Mouse (Mus musculus) embryonic facial prominence, embryonic 14.5 days (tissue): Measurements from ENCODE around the gene Elp5. TPM values are rescaled to one million over a fixed set of nuclear protein-coding genes. Genes with fewer than 3 reads are reported as not detected.
A peak's percentile ranks its signal among the peaks of the same experiment; 100 is the strongest.
"Not testable (repeated sequence)": the region's sequence is repeated elsewhere in the genome, so short reads cannot be mapped to it uniquely, and the experiment has no call there.

Experiments
- ATAC-seq: fragments of 200-750 bp; cut with Nextera tagmentation; 2 replicates; pipeline ENCODE4 v1.8.0; 2017; ENCODE audit warnings: low read depth, moderate number of reproducible peaks, moderate TSS enrichment
- DNase-seq: peaks from one replicate; pipeline ENCODE4 v3.0.0-alpha.2; 2015; ENCODE audit warnings: low spot score
- H3K27ac ChIP-seq: fragments of 300-500 bp; sonication (generic); replicated peaks from 2 replicates; pipeline ENCODE4 v1.5.1; 2014; ENCODE audit warnings: low read depth, mild to moderate bottlenecking, low read length, moderate library complexity
- H3K27me3 ChIP-seq: fragments of 300-500 bp; sonication (generic); replicated peaks from 2 replicates; pipeline ENCODE4 v1.6.1; 2014; ENCODE audit warnings: low read length; ENCODE audit not compliant: control insufficient read depth, insufficient read depth
- H3K36me3 ChIP-seq: fragments of 300-500 bp; sonication (generic); 2 replicates; pipeline ENCODE4 v1.6.1; 2014; ENCODE audit warnings: low read length, mixed read lengths; ENCODE audit not compliant: control insufficient read depth, insufficient read depth
- H3K4me1 ChIP-seq: fragments of 300-500 bp; sonication (generic); 2 replicates; pipeline ENCODE4 v1.6.1; 2014; ENCODE audit warnings: antibody characterized with exemption, low read length; ENCODE audit not compliant: control insufficient read depth, insufficient read depth
- H3K4me2 ChIP-seq: fragments of 300-500 bp; sonication (generic); 2 replicates; pipeline ENCODE4 v1.6.1; 2014; ENCODE audit warnings: low read depth, mild to moderate bottlenecking, low read length, moderate library complexity, mixed read lengths
- H3K4me3 ChIP-seq: fragments of 300-500 bp; sonication (generic); 2 replicates; pipeline ENCODE4 v1.5.1; 2014; ENCODE audit warnings: low read depth, mild to moderate bottlenecking, low read length
- H3K9ac ChIP-seq: fragments of 300-500 bp; sonication (generic); 2 replicates; pipeline ENCODE4 v1.6.1; 2014; ENCODE audit warnings: low read depth, mild to moderate bottlenecking, low read length, moderate library complexity, mixed read lengths
- H3K9me3 ChIP-seq: fragments of 300-500 bp; sonication (generic); 2 replicates; pipeline ENCODE4 v1.6.1; 2016; ENCODE audit warnings: low read length; ENCODE audit not compliant: control insufficient read depth
- WGBS: fragments of 180-500 bp; shearing (Covaris S2); extraction: QIAGEN DNeasy Blood & Tissue Kit; methylation state at CpG from one replicate; pipeline ENCODE4 v1.1.7; 2014; 5-methylcytosine and 5-hydroxymethylcytosine counted together
- polyA plus RNA-seq: library from polyadenylated mRNA; unstranded; fragments of >200 nt; fragmentation: Nextera tagmentation; extraction: Ambion mirVana; gene quantifications from 2 replicates; pipeline ENCODE4 v1.2.1, GENCODE M21; 2014

Elp5 gene
- polyA plus RNA-seq, 1 experiment from 2014 or later, result 109 TPM

- no peak for DNase-seq
- no peak for ATAC-seq
- peaks cover 35% of the 10 kb centered on the region for H3K4me1 ChIP-seq
- peak overlapping the region; percentile 85 for H3K9ac ChIP-seq
- 35% methylated on average over 7 of the region's 7 CpGs for WGBS
- H3K27me3 ChIP-seq, result no peaks in the 10 kb centered on the region
- H3K27ac ChIP-seq, result peak overlapping the region; percentile 82
- H3K36me3 ChIP-seq, result peaks cover 21% of the 10 kb centered on the region
- H3K9me3 ChIP-seq, result no peaks in the 10 kb centered on the region
- peak overlapping the region; percentile 85 for H3K4me2 ChIP-seq
- peak overlapping the region; percentile 69; the same call in 1 of the 2 replicates for H3K4me3 ChIP-seq
Observed at GRCm38 (mm10) chr11:70017199-70017767, 35.0 kb upstream of the Elp5 start.

- Histone ChIP-seq H3K9ac (peak within 1 kb of the TSS; percentile 85), H3K4me3 (peak within 1 kb of the TSS; percentile 69), H3K4me2 (peak within 1 kb of the TSS; percentile 85), H3K4me1 (peaks cover 35% of the 10 kb centered on the region), H3K27me3 (no peaks in the 10 kb centered on the region), H3K27ac (peak within 1 kb of the TSS; percentile 82), H3K36me3 (peaks cover 28% of the 10 kb centered on the region), H3K9me3 (no peaks in the 10 kb centered on the region)
- ATAC-seq, result no peak
- DNase-seq, result no peak
- WGBS, result 64% methylated on average over 3 of the region's 3 CpGs
Observed at GRCm38 (mm10) chr11:70016669-70017068, 34.4 kb upstream of the Elp5 start, which contains the start of gene Dlg4. TSS of gene Dlg4 (plus strand) at chr11:70016942.

DNA sequence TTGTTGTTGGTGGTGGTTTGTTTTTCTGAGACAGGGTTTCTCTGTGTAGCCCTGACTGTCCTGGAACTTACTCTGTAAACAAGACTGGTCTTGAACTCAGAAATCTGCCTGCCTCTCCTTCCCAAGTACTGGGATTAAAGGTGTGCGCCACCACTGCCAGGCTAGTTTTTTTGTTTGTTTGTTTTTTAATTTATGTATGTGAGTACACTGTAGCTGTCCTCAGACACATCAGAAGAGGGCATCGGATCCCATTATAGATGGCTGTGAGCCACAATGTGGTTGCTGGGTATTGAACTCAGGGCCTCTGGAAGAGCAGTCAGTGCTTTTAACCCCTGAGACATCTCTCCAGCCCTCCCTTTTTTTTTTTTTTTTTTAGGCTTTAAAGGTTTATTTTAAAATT is 33.9 kb upstream of the Elp5 start:
- Histone ChIP-seq H3K36me3 (peaks cover 32% of the 10 kb centered on the region), H3K4me1 (peaks cover 35% of the 10 kb centered on the region)
- H3K4me2 ChIP-seq, DNase-seq, ATAC-seq, H3K27me3 ChIP-seq, H3K4me3 ChIP-seq, H3K9me3 ChIP-seq, H3K9ac ChIP-seq, H3K27ac ChIP-seq: not testable (repeated sequence)
- 68% methylated on average over 2 of the region's 2 CpGs for WGBS

DNA sequence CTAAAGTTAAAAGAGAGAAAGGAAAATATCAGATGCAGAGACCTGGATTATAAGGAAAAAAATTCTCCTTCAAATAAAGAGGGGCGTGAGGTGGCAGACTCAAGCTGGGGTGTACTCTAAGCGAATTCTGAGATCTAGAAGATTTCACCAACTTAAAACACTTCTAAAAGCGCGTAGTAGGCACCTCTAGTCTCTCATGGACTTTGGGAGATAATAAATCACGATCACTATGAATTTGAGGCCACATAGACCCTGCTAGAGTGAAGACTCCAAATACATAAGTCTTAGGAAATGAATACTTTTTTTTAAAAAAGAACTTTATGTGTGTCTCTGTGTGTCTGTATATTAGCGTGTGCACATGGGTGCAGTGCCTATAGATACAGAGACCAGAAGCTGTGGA is 33.4 kb upstream of the Elp5 start:
- H3K27ac ChIP-seq, result no peak overlapping the region
- WGBS, result 69% methylated on average over 6 of the region's 6 CpGs
- ATAC-seq (no peak), DNase-seq (no peak)
- H3K9me3 ChIP-seq, result no peaks in the 10 kb centered on the region
- peak overlapping the region; percentile 56; the same call in 1 of the 2 replicates for H3K4me3 ChIP-seq
- peaks cover 33% of the 10 kb centered on the region for H3K4me1 ChIP-seq
- peak overlapping the region; percentile 79; the same call in 1 of the 2 replicates for H3K9ac ChIP-seq
- peak overlapping the region; percentile 75 for H3K4me2 ChIP-seq
- H3K36me3 ChIP-seq, result peaks cover 38% of the 10 kb centered on the region
- H3K27me3 ChIP-seq, result no peaks in the 10 kb centered on the region

DNA sequence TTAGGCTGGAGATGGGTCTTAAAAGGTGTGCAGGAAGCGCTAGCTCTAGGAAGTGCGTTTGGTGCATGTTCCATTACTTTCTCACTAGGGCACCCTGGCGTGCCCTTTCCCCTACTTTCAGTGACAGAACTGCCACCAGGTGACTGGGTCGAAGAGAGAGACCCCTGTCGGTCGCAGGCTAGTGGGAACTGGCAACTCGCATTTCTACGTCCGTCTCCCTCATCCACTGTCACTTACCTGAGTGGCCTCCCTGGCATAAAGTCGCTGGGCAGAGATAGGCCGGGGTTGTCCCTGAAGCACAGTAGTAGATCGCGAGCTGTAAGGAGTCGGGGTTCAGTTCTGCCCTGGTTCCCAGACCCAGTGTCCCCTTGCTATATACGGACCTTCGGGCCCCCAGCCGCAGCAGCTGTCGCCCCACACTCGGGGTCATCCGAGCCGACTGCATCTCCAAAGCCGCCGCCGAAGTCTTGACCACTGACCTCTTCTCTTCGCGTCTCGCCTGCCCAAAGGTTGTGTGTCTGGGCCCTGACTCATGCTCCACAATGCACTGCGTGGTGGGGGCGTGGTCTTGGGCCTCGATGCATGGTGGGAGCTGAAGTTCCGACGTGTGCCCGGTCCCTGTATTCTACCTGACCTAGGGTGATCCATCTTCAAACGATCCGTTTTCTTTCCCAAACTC is 32.7 kb upstream of the Elp5 start, which contains the start of gene Acadvl:
Gene Acadvl (minus strand): TSS at position 532 of the 679 bp plus-strand sequence.
- H3K4me1 ChIP-seq, result peaks cover 27% of the 10 kb centered on the region
- H3K4me3 ChIP-seq, result peak within 1 kb of the TSS; percentile 56
- H3K27me3 ChIP-seq, result no peaks in the 10 kb centered on the region
- peak; percentile 93 for DNase-seq
- H3K9me3 ChIP-seq, result no peaks in the 10 kb centered on the region
- H3K9ac ChIP-seq, result peak within 1 kb of the TSS; percentile 79
- WGBS, result under 1% methylated on average over 32 of the region's 35 CpGs
- peak within 1 kb of the TSS; percentile 71 for H3K27ac ChIP-seq
- peak; percentile 87 for ATAC-seq
- H3K36me3 ChIP-seq, result peaks cover 44% of the 10 kb centered on the region
- peak within 1 kb of the TSS; percentile 75 for H3K4me2 ChIP-seq

GRCm38 (mm10) chr11:70014051-70014450 is 31.7 kb upstream of the Elp5 start:
- DNase-seq (no peak), ATAC-seq (no peak)
- WGBS, result 58% methylated on average over 5 of the region's 5 CpGs
- peaks cover 24% of the 10 kb centered on the region for H3K4me1 ChIP-seq
- peak overlapping the region; percentile 79; the same call in 1 of the 2 replicates for H3K9ac ChIP-seq
- no peak overlapping the region for H3K27ac ChIP-seq
- no peaks in the 10 kb centered on the region for H3K27me3 ChIP-seq
- peaks cover 54% of the 10 kb centered on the region for H3K36me3 ChIP-seq
- H3K9me3 ChIP-seq, result no peaks in the 10 kb centered on the region
- peak overlapping the region; percentile 75; the same call in 1 of the 2 replicates for H3K4me2 ChIP-seq
- H3K4me3 ChIP-seq, result no peak overlapping the region

DNA sequence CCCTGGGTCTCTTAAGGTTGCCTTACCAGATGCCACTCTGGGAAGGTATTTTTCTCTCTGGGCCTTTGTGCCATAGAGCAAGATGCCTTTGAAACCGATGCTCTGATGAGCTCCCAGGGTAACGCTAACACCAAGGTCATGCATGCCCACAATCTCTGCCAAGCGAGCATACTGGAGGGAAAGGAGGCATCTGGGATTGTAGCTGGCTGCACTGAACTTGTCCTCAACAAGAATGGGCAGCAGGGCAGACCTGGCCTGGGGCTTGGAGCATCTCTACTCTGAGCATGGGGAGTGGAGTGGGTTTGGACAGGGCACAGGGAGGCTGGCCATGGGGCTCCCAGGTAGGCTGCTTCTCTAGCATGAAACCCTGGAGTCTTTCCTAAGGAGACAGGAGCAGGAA is 31.1 kb upstream of the Elp5 start:
- no peaks in the 10 kb centered on the region for H3K27me3 ChIP-seq
- no peak overlapping the region for H3K4me3 ChIP-seq
- no peak overlapping the region for H3K4me2 ChIP-seq
- H3K36me3 ChIP-seq, result peaks cover 60% of the 10 kb centered on the region
- peaks cover 24% of the 10 kb centered on the region for H3K4me1 ChIP-seq
- DNase-seq (no peak), ATAC-seq (no peak)
- H3K9me3 ChIP-seq, result no peaks in the 10 kb centered on the region
- 86% methylated on average over 3 of the region's 3 CpGs for WGBS
- H3K27ac ChIP-seq, result no peak overlapping the region
- H3K9ac ChIP-seq, result no peak overlapping the region

- H3K4me3 ChIP-seq, result no peak overlapping the region
- no peak overlapping the region for H3K4me2 ChIP-seq
- 91% methylated on average over 9 of the region's 9 CpGs for WGBS
- no peak for DNase-seq
- no peak for ATAC-seq
- H3K36me3 ChIP-seq, result peaks cover 65% of the 10 kb centered on the region
- no peak overlapping the region for H3K27ac ChIP-seq
- H3K27me3 ChIP-seq, result no peaks in the 10 kb centered on the region
- H3K4me1 ChIP-seq, result peaks cover 23% of the 10 kb centered on the region
- H3K9ac ChIP-seq, result no peak overlapping the region
- no peaks in the 10 kb centered on the region for H3K9me3 ChIP-seq
Observed at GRCm38 (mm10) chr11:70012931-70013330, 30.6 kb upstream of the Elp5 start.
